Mouse (Mus musculus) kidney, embryonic 16.5 days (tissue): Measurements from ENCODE around the gene Ppp4r1. TPM values are rescaled to one million over a fixed set of nuclear protein-coding genes. Genes with fewer than 3 reads are reported as not detected.
A peak's percentile ranks its signal among the peaks of the same experiment; 100 is the strongest.

Experiments used
- ATAC-seq: fragments of 200-750 bp; cut with Nextera tagmentation; 2 replicates; pipeline ENCODE4 v1.8.0; 2017; ENCODE audit warnings: moderate TSS enrichment; ENCODE audit not compliant: low FRiP score, low TSS enrichment
- H3K27ac ChIP-seq: fragments of 300-500 bp; sonication (generic); 2 replicates; pipeline ENCODE4 v1.5.1; 2014; ENCODE audit warnings: low read length
- H3K27me3 ChIP-seq: fragments of 300-500 bp; sonication (generic); 2 replicates; pipeline ENCODE4 v1.6.1; 2014; ENCODE audit warnings: low read length, control low read depth, mixed read lengths; ENCODE audit not compliant: insufficient read depth
- H3K36me3 ChIP-seq: fragments of 300-500 bp; sonication (generic); 2 replicates; pipeline ENCODE4 v1.6.1; 2014; ENCODE audit warnings: low read length, control low read depth, mixed read lengths; ENCODE audit not compliant: insufficient read depth
- H3K4me1 ChIP-seq: fragments of 300-500 bp; sonication (generic); 2 replicates; pipeline ENCODE4 v1.6.1; 2014; ENCODE audit warnings: low read length, control low read depth, mixed read lengths; ENCODE audit not compliant: insufficient read depth
- H3K4me2 ChIP-seq: fragments of 300-500 bp; sonication (generic); replicated peaks from 2 replicates; pipeline ENCODE4 v1.6.1; 2014; ENCODE audit warnings: low read depth, low read length
- H3K4me3 ChIP-seq: fragments of 300-500 bp; sonication (generic); 2 replicates; pipeline ENCODE4 v1.5.1; 2014; ENCODE audit warnings: mild to moderate bottlenecking, low read length
- H3K9ac ChIP-seq: fragments of 300-500 bp; sonication (generic); replicated peaks from 2 replicates; pipeline ENCODE4 v1.6.1; 2014; ENCODE audit warnings: low read length
- H3K9me3 ChIP-seq: fragments of 300-500 bp; sonication (generic); 2 replicates; pipeline ENCODE4 v1.6.1; 2016; ENCODE audit warnings: low read length, control low read depth
- WGBS: fragments of 180-500 bp; shearing (Covaris S2); extraction: QIAGEN DNeasy Blood & Tissue Kit; methylation state at CpG from one replicate; pipeline ENCODE4 v1.1.7; 2014; 5-methylcytosine and 5-hydroxymethylcytosine counted together
- polyA plus RNA-seq: library from polyadenylated mRNA; unstranded; fragments of >200 nt; fragmentation: Nextera tagmentation; extraction: Ambion mirVana; gene quantifications from 2 replicates; pipeline ENCODE4 v1.2.1, GENCODE M21; 2015

Ppp4r1 gene
- polyA plus RNA-seq, 1 experiment from 2014 or later, result 46.6 TPM

DNA sequence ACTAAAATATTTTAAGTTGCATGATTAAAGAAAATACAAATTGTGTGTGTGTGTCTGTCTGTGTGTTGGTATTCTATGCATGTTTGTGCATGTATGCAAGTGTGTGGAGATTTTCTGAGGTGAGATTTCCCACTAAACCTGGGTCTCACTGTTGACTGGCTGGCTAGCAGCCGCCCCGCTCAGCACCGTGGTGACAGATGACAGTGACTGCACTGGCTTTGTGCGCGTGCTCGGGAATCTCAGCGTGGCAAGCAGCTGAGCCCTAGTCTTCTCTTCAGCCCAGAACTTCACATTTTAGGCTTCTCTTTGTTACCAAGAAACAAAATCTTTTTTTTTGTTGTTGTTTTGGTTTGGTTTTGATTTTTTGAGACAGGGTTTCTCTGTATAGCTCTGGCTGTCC, 13.7 kb downstream of the Ppp4r1 start:
- no peaks in the 10 kb centered on the region for H3K9me3 ChIP-seq
- no peak overlapping the region for H3K4me2 ChIP-seq
- no peaks in the 10 kb centered on the region for H3K4me1 ChIP-seq
- no peaks in the 10 kb centered on the region for H3K27me3 ChIP-seq
- H3K4me3 ChIP-seq, result no peak overlapping the region
- H3K36me3 ChIP-seq, result no peaks in the 10 kb centered on the region; the same call in 1 of the 2 replicates
- H3K9ac ChIP-seq, result no peak overlapping the region
- ATAC-seq, result no peak
- 87% methylated on average over 7 of the region's 7 CpGs for WGBS
- H3K27ac ChIP-seq, result no peak overlapping the region

DNA sequence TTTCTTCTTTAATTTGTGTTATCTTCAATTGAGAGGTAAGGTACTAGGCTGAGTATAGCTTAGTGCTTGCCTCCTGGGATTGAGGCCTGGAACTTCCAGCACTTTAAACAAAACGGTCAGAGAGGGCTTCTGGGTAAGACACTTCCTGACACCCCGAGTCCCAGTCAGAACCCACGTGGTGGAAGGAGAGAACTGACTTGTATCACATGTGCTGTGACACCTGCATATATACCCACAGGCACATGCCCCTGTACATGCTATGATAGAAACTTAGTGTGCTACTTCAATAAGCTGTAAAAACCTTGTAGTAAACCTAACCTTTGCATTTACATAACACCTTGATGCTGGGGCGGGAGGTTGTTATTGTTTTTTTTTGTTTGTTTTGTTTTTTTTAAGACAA, 16.1 kb downstream of the Ppp4r1 start:
- no peaks in the 10 kb centered on the region for H3K9me3 ChIP-seq
- H3K4me3 ChIP-seq, result no peak overlapping the region
- H3K4me2 ChIP-seq, result no peak overlapping the region
- no peak overlapping the region for H3K27ac ChIP-seq
- WGBS, result 65% methylated on average over 4 of the region's 4 CpGs
- H3K4me1 ChIP-seq, result no peaks in the 10 kb centered on the region
- H3K27me3 ChIP-seq, result no peaks in the 10 kb centered on the region
- ATAC-seq, result no peak
- no peak overlapping the region for H3K9ac ChIP-seq
- peaks cover 4% of the 10 kb centered on the region for H3K36me3 ChIP-seq

DNA sequence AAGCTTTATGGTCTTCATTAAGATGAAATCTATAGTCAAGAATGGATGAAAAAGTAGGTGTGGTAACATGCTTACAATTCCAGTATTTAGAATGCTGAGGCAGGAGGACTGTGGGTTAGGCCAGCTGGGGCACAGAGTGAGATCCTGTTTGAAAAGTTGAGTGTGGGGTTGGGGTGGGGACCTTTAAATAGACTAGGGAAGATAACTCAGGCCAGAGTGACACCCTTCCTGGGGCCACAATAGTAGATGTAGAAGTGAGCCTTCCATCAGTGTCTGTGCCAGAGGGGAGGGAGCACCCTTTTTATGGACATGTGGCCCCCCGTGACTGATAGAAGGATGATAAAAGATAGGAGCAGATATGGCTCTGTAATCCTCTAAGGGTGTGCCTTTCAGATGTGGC, 17.0 kb downstream of the Ppp4r1 start:
- no peak overlapping the region for H3K9ac ChIP-seq
- H3K27me3 ChIP-seq, result no peaks in the 10 kb centered on the region
- no peak overlapping the region for H3K27ac ChIP-seq
- no peak for ATAC-seq
- WGBS, result 86% methylated on average over 1 of the region's 1 CpGs
- no peak overlapping the region for H3K4me3 ChIP-seq
- H3K4me2 ChIP-seq, result no peak overlapping the region
- H3K4me1 ChIP-seq, result no peaks in the 10 kb centered on the region
- no peaks in the 10 kb centered on the region for H3K9me3 ChIP-seq
- peaks cover 9% of the 10 kb centered on the region for H3K36me3 ChIP-seq

DNA sequence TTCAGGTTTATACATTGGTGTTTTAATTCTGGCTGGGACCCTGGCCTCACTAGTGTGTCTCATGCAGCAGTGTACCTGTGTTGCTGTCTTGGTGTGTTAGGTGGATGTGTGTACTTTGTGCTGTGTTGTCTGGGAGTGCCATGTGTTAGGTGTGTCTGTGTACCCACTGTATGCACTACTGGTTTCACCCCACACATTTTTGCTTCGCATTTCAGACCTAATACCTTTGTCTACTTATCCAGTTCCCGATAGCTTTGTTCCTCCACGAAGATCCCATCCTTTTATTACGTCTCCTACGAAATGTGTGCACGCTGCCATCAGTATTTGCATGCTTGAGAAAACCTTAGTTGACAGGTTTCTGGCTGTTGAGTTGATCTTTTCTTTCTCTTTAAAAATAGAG, 18.1 kb downstream of the Ppp4r1 start:
- H3K36me3 ChIP-seq, result peaks cover 16% of the 10 kb centered on the region
- 85% methylated on average over 6 of the region's 6 CpGs for WGBS

DNA sequence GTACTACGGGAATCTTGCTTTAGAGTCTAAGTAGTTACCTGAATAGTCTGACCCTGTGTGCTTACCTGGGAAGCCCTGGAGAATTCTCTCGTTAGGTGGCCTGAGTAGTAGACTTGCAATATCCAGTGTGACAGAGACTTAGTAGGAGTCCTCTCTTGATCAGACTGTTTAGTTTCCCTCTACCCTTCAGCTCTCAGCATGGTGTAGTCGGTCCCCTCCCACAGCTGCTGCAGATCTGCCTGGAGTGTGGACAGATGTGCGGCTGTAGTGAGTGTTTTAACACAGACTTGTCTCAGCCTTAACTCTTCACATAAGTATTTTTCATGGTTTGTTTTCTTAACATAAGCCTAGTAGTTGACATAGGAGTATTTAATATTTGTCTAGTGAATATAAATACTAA, 19.7 kb downstream of the Ppp4r1 start:
- no peak overlapping the region for H3K9ac ChIP-seq
- no peaks in the 10 kb centered on the region for H3K4me1 ChIP-seq
- 80% methylated on average over 4 of the region's 4 CpGs for WGBS
- no peak overlapping the region for H3K4me3 ChIP-seq
- no peak overlapping the region for H3K4me2 ChIP-seq
- no peaks in the 10 kb centered on the region for H3K27me3 ChIP-seq
- peaks cover 16% of the 10 kb centered on the region for H3K36me3 ChIP-seq
- no peak for ATAC-seq
- H3K27ac ChIP-seq, result no peak overlapping the region
- H3K9me3 ChIP-seq, result no peaks in the 10 kb centered on the region

More for the DNA sequence above, 18.1 kb downstream of the Ppp4r1 start:
- H3K4me1 ChIP-seq, result no peaks in the 10 kb centered on the region
- no peak overlapping the region for H3K9ac ChIP-seq
- H3K9me3 ChIP-seq, result no peaks in the 10 kb centered on the region
- H3K4me2 ChIP-seq, result no peak overlapping the region
- H3K4me3 ChIP-seq, result no peak overlapping the region
- no peak for ATAC-seq
- H3K27ac ChIP-seq, result no peak overlapping the region
- no peaks in the 10 kb centered on the region for H3K27me3 ChIP-seq

DNA sequence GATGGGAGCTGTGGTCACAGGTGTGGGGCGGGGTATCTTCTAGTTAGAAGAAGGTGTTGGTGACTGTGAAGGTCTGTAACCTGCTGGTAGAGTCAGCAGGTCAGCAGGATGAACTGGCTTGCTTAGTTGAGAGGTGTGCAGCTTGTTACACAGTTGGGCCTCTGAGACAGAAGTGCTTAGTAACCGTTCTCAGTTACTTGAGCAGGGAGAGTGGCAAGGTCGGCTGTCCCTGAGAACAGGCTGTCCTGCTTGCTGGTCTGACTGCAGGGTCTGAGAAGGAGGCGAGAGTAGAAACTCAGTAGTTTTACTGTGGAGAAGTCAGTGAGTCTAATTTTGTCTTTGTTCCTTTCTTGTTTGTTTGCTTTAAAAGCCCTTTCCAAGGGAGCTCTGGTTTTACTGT, 23.6 kb downstream of the Ppp4r1 start:
- no peak overlapping the region for H3K4me3 ChIP-seq
- H3K4me2 ChIP-seq, result no peak overlapping the region
- H3K27ac ChIP-seq, result no peak overlapping the region
- peaks cover 22% of the 10 kb centered on the region for H3K36me3 ChIP-seq
- H3K4me1 ChIP-seq, result no peaks in the 10 kb centered on the region
- H3K9me3 ChIP-seq, result no peaks in the 10 kb centered on the region
- no peaks in the 10 kb centered on the region for H3K27me3 ChIP-seq
- no peak overlapping the region for H3K9ac ChIP-seq
- WGBS, result 62% methylated on average over 4 of the region's 4 CpGs
- ATAC-seq, result no peak

DNA sequence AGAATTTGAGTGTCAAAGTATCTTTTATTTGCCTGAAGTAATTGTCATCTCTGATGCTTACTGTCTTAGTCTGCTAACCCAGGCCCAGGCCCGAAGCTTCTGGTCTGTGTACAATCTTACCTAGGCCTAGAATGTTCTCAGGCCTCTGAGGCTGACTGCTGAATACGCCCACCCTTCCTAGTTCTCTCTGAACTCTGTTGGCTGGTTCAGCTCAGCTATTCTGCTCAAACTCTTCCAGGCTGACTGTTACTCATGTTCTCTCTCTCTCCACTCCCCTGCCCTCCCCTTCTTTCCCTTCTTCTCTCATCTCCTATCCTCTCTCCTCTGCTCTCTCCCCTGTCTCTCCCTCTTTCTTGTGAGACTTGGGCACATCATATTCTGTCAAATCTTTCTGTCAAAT, 24.0 kb downstream of the Ppp4r1 start:
- H3K9me3 ChIP-seq, result no peaks in the 10 kb centered on the region
- H3K4me3 ChIP-seq, result no peak overlapping the region
- ATAC-seq, result no peak
- peaks cover 25% of the 10 kb centered on the region for H3K36me3 ChIP-seq
- whole genome bisulfite sequencing, result 88% methylated on average over 2 of the region's 2 CpGs
- H3K27ac ChIP-seq, result no peak overlapping the region
- H3K4me1 ChIP-seq, result no peaks in the 10 kb centered on the region
- H3K27me3 ChIP-seq, result no peaks in the 10 kb centered on the region
- H3K4me2 ChIP-seq, result no peak overlapping the region
- H3K9ac ChIP-seq, result no peak overlapping the region

DNA sequence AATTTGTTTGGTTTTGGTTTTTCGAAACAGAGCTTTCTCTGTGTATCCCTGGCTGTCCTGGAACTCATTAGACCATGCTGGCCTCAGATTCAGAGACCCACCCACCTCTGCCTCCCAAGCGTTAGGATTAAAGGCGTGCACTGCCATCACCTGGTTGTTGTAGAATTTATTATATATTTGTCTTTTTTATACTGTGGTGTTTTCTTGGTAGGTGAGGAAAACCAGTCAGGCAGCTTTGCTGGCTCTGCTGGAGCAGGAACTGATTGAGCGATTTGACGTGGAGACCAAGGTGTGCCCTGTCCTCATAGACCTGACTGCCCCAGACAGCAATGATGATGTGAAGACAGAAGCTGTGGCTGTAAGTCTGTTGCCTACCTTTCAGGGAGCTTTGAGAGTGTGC, 28.7 kb downstream of the Ppp4r1 start:
- Histone ChIP-seq H3K4me1 (no peaks in the 10 kb centered on the region), H3K9ac (no peak overlapping the region), H3K36me3 (peaks cover 44% of the 10 kb centered on the region), H3K27ac (no peak overlapping the region), H3K4me3 (no peak overlapping the region), H3K4me2 (no peak overlapping the region), H3K27me3 (no peaks in the 10 kb centered on the region), H3K9me3 (no peaks in the 10 kb centered on the region)
- 72% methylated on average over 5 of the region's 5 CpGs for WGBS
- no peak for ATAC-seq

DNA sequence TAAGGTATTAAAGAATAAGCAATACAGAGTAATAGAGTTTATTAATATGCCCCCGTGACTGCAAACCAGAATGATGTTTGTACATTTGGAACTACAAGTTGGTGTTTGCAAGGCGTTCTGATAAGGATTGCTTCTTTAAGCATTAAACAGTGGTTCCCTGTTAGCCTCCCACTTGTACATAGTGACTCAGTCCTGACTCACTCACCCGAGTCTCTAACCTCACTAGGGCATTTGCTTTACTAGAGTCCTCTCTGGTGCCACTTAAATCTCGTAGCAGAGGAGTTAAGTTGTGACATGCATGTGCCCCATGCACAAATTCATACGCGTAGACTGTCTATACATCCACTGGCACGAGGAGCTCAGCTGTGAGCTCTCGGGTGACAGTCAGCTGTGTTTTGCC, 31.4 kb downstream of the Ppp4r1 start:
- H3K9ac ChIP-seq, result no peak overlapping the region
- 91% methylated on average over 8 of the region's 8 CpGs for WGBS
- no peaks in the 10 kb centered on the region for H3K27me3 ChIP-seq
- H3K4me3 ChIP-seq, result no peak overlapping the region
- no peaks in the 10 kb centered on the region for H3K9me3 ChIP-seq
- no peak for ATAC-seq
- H3K27ac ChIP-seq, result no peak overlapping the region
- no peak overlapping the region for H3K4me2 ChIP-seq
- H3K4me1 ChIP-seq, result no peaks in the 10 kb centered on the region
- H3K36me3 ChIP-seq, result peaks cover 64% of the 10 kb centered on the region

DNA sequence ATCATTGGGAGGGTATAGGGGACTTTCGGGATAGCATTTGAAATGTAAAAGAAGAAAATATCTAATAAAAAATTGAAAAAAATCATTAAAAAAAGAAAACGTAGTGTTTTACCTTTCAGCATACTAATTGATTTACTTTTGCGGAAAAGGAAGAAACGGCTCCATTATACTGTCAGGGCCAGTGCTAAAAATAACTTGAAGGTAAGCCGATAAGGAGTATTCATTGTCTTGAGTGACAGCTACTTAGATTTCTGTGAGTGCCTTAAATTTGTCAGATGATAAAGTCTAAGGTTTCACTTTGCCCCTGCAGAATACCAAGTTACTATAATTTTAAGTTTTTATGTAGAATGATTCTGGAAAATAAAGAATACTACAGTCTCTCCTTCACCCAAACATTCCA, 37.8 kb downstream of the Ppp4r1 start:
- H3K4me3 ChIP-seq, result no peak overlapping the region
- no peak overlapping the region for H3K9ac ChIP-seq
- H3K36me3 ChIP-seq, result peaks cover 53% of the 10 kb centered on the region
- 65% methylated on average over 5 of the region's 5 CpGs for WGBS
- H3K4me1 ChIP-seq, result no peaks in the 10 kb centered on the region
- no peaks in the 10 kb centered on the region for H3K9me3 ChIP-seq
- no peak for ATAC-seq
- no peak overlapping the region for H3K27ac ChIP-seq
- H3K27me3 ChIP-seq, result no peaks in the 10 kb centered on the region
- no peak overlapping the region for H3K4me2 ChIP-seq

DNA sequence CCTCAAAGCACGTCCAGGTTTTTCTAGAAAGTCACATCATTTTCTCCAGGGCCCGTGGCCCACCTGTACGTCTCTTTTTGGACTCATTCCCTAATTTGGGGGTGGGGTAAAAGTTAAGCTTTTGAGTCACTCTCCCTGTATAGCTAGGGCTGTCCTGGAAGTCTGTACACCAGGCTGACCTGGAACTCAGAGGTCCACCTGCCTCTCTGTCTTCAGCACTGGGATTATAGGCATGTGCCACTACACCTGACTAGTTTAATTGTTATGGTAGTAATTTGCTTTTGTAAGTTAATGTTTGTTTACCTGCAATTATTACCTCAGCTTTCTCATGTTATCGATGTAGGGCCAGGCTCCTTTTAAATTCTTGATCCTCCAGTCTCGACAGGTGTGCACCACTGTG, 40.0 kb downstream of the Ppp4r1 start:
- Histone ChIP-seq H3K36me3 (peaks cover 39% of the 10 kb centered on the region), H3K4me3 (no peak overlapping the region), H3K27me3 (no peaks in the 10 kb centered on the region), H3K4me2 (no peak overlapping the region), H3K9ac (no peak overlapping the region), H3K27ac (no peak overlapping the region), H3K9me3 (no peaks in the 10 kb centered on the region), H3K4me1 (no peaks in the 10 kb centered on the region)
- ATAC-seq, result 0 out of 2 replicates have a peak, but pooled peaks have one; percentile 64
- WGBS, result 81% methylated on average over 5 of the region's 5 CpGs
